Mouse (Mus musculus) intestine, embryonic 14.5 days (tissue): ENCODE measurements at regions not wholly inside any gene's neighbourhood (a gene's known extent, or its start where the extent isn't known, plus 50 kb on each side); places are given as distances from the start of the nearest gene placed in this dataset.

Experiments
- ATAC-seq: fragments of 200-750 bp; cut with Nextera tagmentation; replicated peaks from 2 replicates; pipeline ENCODE4 v1.8.0; 2017; ENCODE audit warnings: low read depth, moderate number of reproducible peaks, moderate TSS enrichment, moderate library complexity; ENCODE audit not compliant: low FRiP score, low TSS enrichment
- DNase-seq: peaks from one replicate; pipeline ENCODE4 v3.0.0-alpha.2; 2018; ENCODE audit warnings: low spot score
- H3K27ac ChIP-seq: fragments of 300-500 bp; sonication (generic); 2 replicates; pipeline ENCODE4 v1.5.1; 2014; ENCODE audit warnings: low read depth, mild to moderate bottlenecking, control low read depth
- H3K27me3 ChIP-seq: fragments of 300-500 bp; sonication (generic); replicated peaks from 2 replicates; pipeline ENCODE4 v1.6.1; 2014; ENCODE audit warnings: low read length, control low read depth; ENCODE audit not compliant: control insufficient read depth, insufficient read depth
- H3K36me3 ChIP-seq: fragments of 300-500 bp; sonication (generic); 2 replicates; pipeline ENCODE4 v1.6.1; 2014; ENCODE audit warnings: low read length, control low read depth; ENCODE audit not compliant: control insufficient read depth, insufficient read depth
- H3K4me1 ChIP-seq: fragments of 300-500 bp; sonication (generic); replicated peaks from 2 replicates; pipeline ENCODE4 v1.6.1; 2014; ENCODE audit warnings: low read length, control low read depth, mixed read lengths; ENCODE audit not compliant: control insufficient read depth, insufficient read depth
- H3K4me2 ChIP-seq: fragments of 300-500 bp; sonication (generic); 2 replicates; pipeline ENCODE4 v1.6.1; 2014; ENCODE audit warnings: low read length
- H3K4me3 ChIP-seq: fragments of 300-500 bp; sonication (generic); 2 replicates; pipeline ENCODE4 v1.5.1; 2014; ENCODE audit warnings: low read depth, low read length, control low read depth, mixed read lengths
- H3K9ac ChIP-seq: fragments of 300-500 bp; sonication (generic); 2 replicates; pipeline ENCODE4 v1.6.1; 2014; ENCODE audit warnings: mild to moderate bottlenecking, low read length
- H3K9me3 ChIP-seq: fragments of 300-500 bp; sonication (generic); 2 replicates; pipeline ENCODE4 v1.6.1; 2016; ENCODE audit warnings: low read length, control low read depth; ENCODE audit not compliant: control insufficient read depth
- WGBS: fragments of 180-500 bp; shearing (Covaris S2); extraction: QIAGEN DNeasy Blood & Tissue Kit; methylation state at CpG from one replicate; pipeline ENCODE4 v1.1.7; 2014; 5-methylcytosine and 5-hydroxymethylcytosine counted together

- no peaks in the 10 kb centered on the region for H3K36me3 ChIP-seq
- no peak overlapping the region for H3K9ac ChIP-seq
- DNase-seq (no peak), ATAC-seq (no peak)
- no peak overlapping the region for H3K27ac ChIP-seq
- no peaks in the 10 kb centered on the region for H3K4me1 ChIP-seq
- no peaks in the 10 kb centered on the region for H3K27me3 ChIP-seq
- no peak overlapping the region for H3K4me3 ChIP-seq
- H3K4me2 ChIP-seq: no peak overlapping the region
- WGBS: 88% methylated on average over 4 of the region's 4 CpGs
- H3K9me3 ChIP-seq: no peaks in the 10 kb centered on the region
Measured at GRCm38 (mm10) chrX:11903116-11903700, 256.9 kb downstream of the Bcor start.

DNA sequence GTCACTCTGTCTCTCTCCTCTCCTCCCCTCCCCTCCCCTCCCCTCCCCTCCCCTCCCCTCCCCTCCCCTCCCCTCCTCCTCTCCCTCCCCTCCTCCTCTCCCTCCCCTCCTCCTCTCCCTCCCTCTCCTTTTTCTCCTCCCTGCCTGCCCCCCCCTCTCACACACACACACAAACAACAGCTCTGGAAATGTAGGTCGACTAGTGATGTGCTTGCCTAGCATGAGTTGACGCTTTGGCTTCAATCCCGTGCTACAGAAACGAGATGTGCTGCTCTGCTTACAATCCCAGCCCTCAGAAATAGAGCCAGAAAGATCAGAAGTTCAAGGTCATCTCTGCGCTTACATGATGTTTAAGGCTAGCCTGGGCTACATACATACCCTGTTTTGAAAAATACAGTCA, 254.9 kb downstream of the Bcor start:
- Histone ChIP-seq H3K4me2 (no peak overlapping the region), H3K9me3 (no peaks in the 10 kb centered on the region), H3K9ac (no peak overlapping the region), H3K4me1 (no peaks in the 10 kb centered on the region), H3K27ac (no peak overlapping the region), H3K36me3 (no peaks in the 10 kb centered on the region), H3K27me3 (no peaks in the 10 kb centered on the region), H3K4me3 (no peak overlapping the region)
- DNase-seq: no peak
- WGBS: 56% methylated on average over 5 of the region's 5 CpGs
- ATAC-seq: no peak

DNA sequence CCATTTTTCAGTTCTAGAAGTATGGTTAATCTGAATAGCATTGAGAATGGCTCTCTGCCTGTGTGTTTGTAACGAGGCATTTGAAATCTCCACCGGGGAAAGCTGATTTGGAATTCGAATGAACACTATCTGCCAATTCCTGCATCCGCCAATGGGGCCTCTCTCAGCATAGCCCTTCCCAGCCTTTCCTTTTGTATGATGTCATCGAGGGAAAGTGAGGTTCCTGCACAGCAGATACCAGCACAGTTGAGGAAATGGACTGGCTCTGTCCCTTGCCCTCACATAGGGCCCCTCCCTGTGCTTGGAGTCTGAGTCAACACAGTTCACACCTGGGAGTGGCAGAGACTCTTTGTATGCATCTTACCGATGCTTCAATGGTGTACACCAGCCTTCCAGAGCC, 253.0 kb downstream of the Bcor start:
- Histone ChIP-seq H3K27me3 (no peaks in the 10 kb centered on the region), H3K4me1 (no peaks in the 10 kb centered on the region), H3K4me3 (no peak overlapping the region), H3K36me3 (no peaks in the 10 kb centered on the region), H3K27ac (no peak overlapping the region), H3K4me2 (no peak overlapping the region), H3K9ac (no peak overlapping the region), H3K9me3 (no peaks in the 10 kb centered on the region)
- WGBS: 62% methylated on average over 6 of the region's 6 CpGs
- DNase-seq (no peak), ATAC-seq (peak; percentile 66)

- Histone ChIP-seq H3K4me2 (no peak overlapping the region), H3K36me3 (no peaks in the 10 kb centered on the region), H3K27ac (no peak overlapping the region), H3K4me3 (no peak overlapping the region), H3K9ac (no peak overlapping the region), H3K27me3 (no peaks in the 10 kb centered on the region; the same call in 1 of the 2 replicates), H3K9me3 (no peaks in the 10 kb centered on the region), H3K4me1 (no peaks in the 10 kb centered on the region)
- WGBS: 75% methylated on average over 10 of the region's 10 CpGs
- DNase-seq: no peak
- no peak for ATAC-seq
Measured at GRCm38 (mm10) chrX:11915984-11916383, 244.2 kb downstream of the Bcor start.

GRCm38 (mm10) chrX:11920231-11920630, 239.9 kb downstream of the Bcor start:
- Histone ChIP-seq H3K9ac (no peak overlapping the region), H3K9me3 (no peaks in the 10 kb centered on the region), H3K4me1 (no peaks in the 10 kb centered on the region), H3K4me3 (no peak overlapping the region), H3K27me3 (peaks cover 5% of the 10 kb centered on the region), H3K4me2 (no peak overlapping the region), H3K36me3 (no peaks in the 10 kb centered on the region), H3K27ac (no peak overlapping the region)
- DNase-seq (no peak), ATAC-seq (no peak)
- WGBS: 48% methylated on average over 2 of the region's 2 CpGs

GRCm38 (mm10) chrX:11924639-11925302, 235.4 kb downstream of the Bcor start:
- WGBS: 63% methylated on average over 3 of the region's 3 CpGs
- no peak overlapping the region for H3K4me3 ChIP-seq
- DNase-seq (no peak), ATAC-seq (no peak)
- H3K27ac ChIP-seq: no peak overlapping the region
- H3K9me3 ChIP-seq: no peaks in the 10 kb centered on the region
- no peak overlapping the region for H3K9ac ChIP-seq
- H3K4me1 ChIP-seq: 0 out of 2 replicates have a peak, but pooled peaks cover 5% of the 10 kb centered on the region
- no peaks in the 10 kb centered on the region for H3K36me3 ChIP-seq
- peaks cover 5% of the 10 kb centered on the region for H3K27me3 ChIP-seq
- H3K4me2 ChIP-seq: no peak overlapping the region

GRCm38 (mm10) chrX:11926868-11927535, 233.2 kb downstream of the Bcor start:
- ATAC-seq (no peak), DNase-seq (no peak)
- Histone ChIP-seq H3K36me3 (no peaks in the 10 kb centered on the region), H3K4me3 (no peak overlapping the region), H3K27me3 (peaks cover 5% of the 10 kb centered on the region; the same call in 1 of the 2 replicates), H3K4me1 (0 out of 2 replicates have a peak, but pooled peaks cover 5% of the 10 kb centered on the region), H3K27ac (no peak overlapping the region), H3K4me2 (no peak overlapping the region), H3K9ac (no peak overlapping the region), H3K9me3 (no peaks in the 10 kb centered on the region)
- 26% methylated on average over 10 of the region's 10 CpGs for WGBS

DNA sequence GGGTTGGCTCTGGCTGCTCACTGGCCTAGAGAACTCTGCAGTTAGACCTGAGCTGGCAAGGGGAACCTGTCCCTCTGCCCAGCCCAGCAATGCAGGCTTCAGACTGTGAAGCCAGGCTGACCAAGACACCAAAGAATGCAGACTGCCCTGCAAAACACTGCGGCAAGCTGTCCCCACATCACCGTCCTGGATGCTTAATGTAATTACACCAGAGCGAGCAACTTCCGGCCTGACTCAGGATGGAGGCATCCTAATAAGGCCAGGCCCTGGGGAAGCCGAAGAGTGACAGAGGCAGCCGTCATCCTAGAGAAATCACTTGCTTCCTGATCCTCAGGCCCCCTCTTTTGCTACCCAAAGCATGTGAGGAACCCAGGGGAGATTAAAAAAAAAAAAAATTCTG, 230.7 kb downstream of the Bcor start:
- WGBS: 28% methylated on average over 6 of the region's 6 CpGs
- DNase-seq (no peak), ATAC-seq (no peak)
- H3K4me2 ChIP-seq: no peak overlapping the region
- H3K36me3 ChIP-seq: no peaks in the 10 kb centered on the region
- H3K4me3 ChIP-seq: no peak overlapping the region
- no peak overlapping the region for H3K9ac ChIP-seq
- H3K9me3 ChIP-seq: no peaks in the 10 kb centered on the region
- H3K27ac ChIP-seq: no peak overlapping the region
- no peaks in the 10 kb centered on the region for H3K27me3 ChIP-seq
- H3K4me1 ChIP-seq: 0 out of 2 replicates have a peak, but pooled peaks cover 5% of the 10 kb centered on the region
